Mouse (Mus musculus) kidney, postnatal 0 days (tissue): ENCODE data around the gene Cntnap1. TPM values are rescaled to one million over a fixed set of nuclear protein-coding genes. Genes with fewer than 3 reads are reported as not detected.

Experiments
- ATAC-seq: fragments of 200-750 bp; cut with Nextera tagmentation; replicated peaks from 2 replicates; pipeline ENCODE4 v1.8.0; 2017; ENCODE audit warnings: low read depth, moderate number of reproducible peaks, moderate TSS enrichment, moderate library complexity; ENCODE audit not compliant: low FRiP score
- DNase-seq: peaks from one replicate; pipeline ENCODE4 v3.0.0-alpha.2; 2016; ENCODE audit warnings: low spot score
- H3K27ac ChIP-seq: fragments of 300-500 bp; sonication (generic); 2 replicates; pipeline ENCODE4 v1.5.1; 2014; ENCODE audit warnings: mild to moderate bottlenecking
- H3K27me3 ChIP-seq: fragments of 300-500 bp; sonication (generic); 2 replicates; pipeline ENCODE4 v1.6.1; 2014; ENCODE audit warnings: low read length, mixed read lengths; ENCODE audit not compliant: insufficient read depth
- H3K36me3 ChIP-seq: fragments of 300-500 bp; sonication (generic); 2 replicates; pipeline ENCODE4 v1.6.1; 2014; ENCODE audit warnings: low read length, mixed read lengths; ENCODE audit not compliant: insufficient read depth
- H3K4me1 ChIP-seq: fragments of 300-500 bp; sonication (generic); replicated peaks from 2 replicates; pipeline ENCODE4 v1.6.1; 2014; ENCODE audit warnings: antibody characterized with exemption, low read length, mixed read lengths; ENCODE audit not compliant: insufficient read depth
- H3K4me2 ChIP-seq: fragments of 300-500 bp; sonication (generic); 2 replicates; pipeline ENCODE4 v1.6.1; 2014; ENCODE audit warnings: mild to moderate bottlenecking, low read length, moderate library complexity, mixed read lengths
- H3K4me3 ChIP-seq: fragments of 300-500 bp; sonication (generic); replicated peaks from 2 replicates; pipeline ENCODE4 v1.5.1; 2014; ENCODE audit warnings: low read depth, low read length
- H3K9ac ChIP-seq: fragments of 300-500 bp; sonication (generic); 2 replicates; pipeline ENCODE4 v1.6.1; 2014; ENCODE audit warnings: low read depth, low read length
- H3K9me3 ChIP-seq: fragments of 300-500 bp; sonication (generic); replicated peaks from 2 replicates; pipeline ENCODE4 v1.6.1; 2016; ENCODE audit warnings: low read length, inconsistent platforms, mixed read lengths
- CTCF ChIP-seq: IDR thresholded peaks from 2 replicates; pipeline ENCODE4 v1.5.1; 2016; ENCODE audit warnings: antibody characterized with exemption, low read depth, mild to moderate bottlenecking, moderate library complexity
- WGBS: fragments of 180-500 bp; shearing (Covaris S2); extraction: QIAGEN DNeasy Blood & Tissue Kit; methylation state at CpG from one replicate; pipeline ENCODE4 v1.1.7; 2014; 5-methylcytosine and 5-hydroxymethylcytosine counted together
- polyA plus RNA-seq: library from polyadenylated mRNA; unstranded; fragments of >200 nt; fragmentation: Nextera tagmentation; extraction: Ambion mirVana; gene quantifications from 2 replicates; pipeline ENCODE4 v1.2.1, GENCODE M21; 2015

Gene Cntnap1
- polyA plus RNA-seq, 1 experiment from 2014 or later = 0.78 TPM

GRCm38 (mm10) chr11:101180846-101181740 is 10.8 kb downstream of the Cntnap1 start:
- Histone ChIP-seq H3K9me3 (no peaks in the 10 kb centered on the region), H3K27ac (no peak overlapping the region), H3K27me3 (no peaks in the 10 kb centered on the region), H3K9ac (no peak overlapping the region), H3K4me3 (no peak overlapping the region), H3K4me1 (no peaks in the 10 kb centered on the region), H3K4me2 (no peak overlapping the region), H3K36me3 (no peaks in the 10 kb centered on the region; the same call in 1 of the 2 replicates)
- ATAC-seq (no peak), DNase-seq (peak; percentile 86)
- WGBS = 42% methylated on average over 10 of the region's 10 CpGs
- TF ChIP-seq CTCF = peak; percentile 88

- Histone ChIP-seq H3K9ac (no peak overlapping the region), H3K9me3 (no peaks in the 10 kb centered on the region), H3K4me2 (no peak overlapping the region), H3K27ac (no peak overlapping the region), H3K4me3 (no peak overlapping the region), H3K4me1 (no peaks in the 10 kb centered on the region), H3K36me3 (no peaks in the 10 kb centered on the region; the same call in 1 of the 2 replicates), H3K27me3 (no peaks in the 10 kb centered on the region)
- ATAC-seq (no peak), DNase-seq (no peak)
- TF ChIP-seq CTCF = no peak
- 90% methylated on average over 11 of the region's 11 CpGs for WGBS
These were observed 11.6 kb downstream of the Cntnap1 start for GRCm38 (mm10) chr11:101181961-101182360.

- Histone ChIP-seq H3K9ac (no peak overlapping the region), H3K27ac (no peak overlapping the region), H3K27me3 (no peaks in the 10 kb centered on the region), H3K4me3 (no peak overlapping the region), H3K4me1 (no peaks in the 10 kb centered on the region), H3K4me2 (no peak overlapping the region), H3K9me3 (no peaks in the 10 kb centered on the region), H3K36me3 (no peaks in the 10 kb centered on the region; the same call in 1 of the 2 replicates)
- 72% methylated on average over 14 of the region's 14 CpGs for WGBS
- TF ChIP-seq CTCF = no peak
- ATAC-seq = no peak
- DNase-seq = no peak
These were observed 12.6 kb downstream of the Cntnap1 start for GRCm38 (mm10) chr11:101182771-101183517.

GRCm38 (mm10) chr11:101184984-101185383 is 14.7 kb downstream of the Cntnap1 start:
- H3K4me3 ChIP-seq = no peak overlapping the region
- WGBS = 84% methylated on average over 12 of the region's 12 CpGs
- no peaks in the 10 kb centered on the region for H3K9me3 ChIP-seq
- ATAC-seq (no peak), DNase-seq (no peak)
- H3K27ac ChIP-seq = no peak overlapping the region
- H3K27me3 ChIP-seq = no peaks in the 10 kb centered on the region
- no peak for TF ChIP-seq CTCF
- no peak overlapping the region for H3K9ac ChIP-seq
- H3K4me2 ChIP-seq = no peak overlapping the region
- H3K36me3 ChIP-seq = no peaks in the 10 kb centered on the region; the same call in 1 of the 2 replicates
- 0 out of 2 replicates have a peak, but pooled peaks cover 7% of the 10 kb centered on the region for H3K4me1 ChIP-seq

GRCm38 (mm10) chr11:101185441-101185840 is 15.1 kb downstream of the Cntnap1 start:
- Histone ChIP-seq H3K9me3 (no peaks in the 10 kb centered on the region), H3K4me2 (no peak overlapping the region), H3K9ac (no peak overlapping the region), H3K27me3 (no peaks in the 10 kb centered on the region), H3K27ac (no peak overlapping the region), H3K4me3 (no peak overlapping the region), H3K4me1 (0 out of 2 replicates have a peak, but pooled peaks cover 8% of the 10 kb centered on the region), H3K36me3 (no peaks in the 10 kb centered on the region; the same call in 1 of the 2 replicates)
- ATAC-seq (no peak), DNase-seq (no peak)
- no peak for TF ChIP-seq CTCF
- WGBS = 90% methylated on average over 4 of the region's 4 CpGs

GRCm38 (mm10) chr11:101186526-101187247 is 16.4 kb downstream of the Cntnap1 start:
- ATAC-seq = no peak
- no peak for DNase-seq
- no peak overlapping the region for H3K4me3 ChIP-seq
- no peak overlapping the region for H3K4me2 ChIP-seq
- H3K4me1 ChIP-seq = 0 out of 2 replicates have a peak, but pooled peaks cover 20% of the 10 kb centered on the region
- H3K9me3 ChIP-seq = no peaks in the 10 kb centered on the region
- H3K27ac ChIP-seq = no peak overlapping the region
- no peak overlapping the region for H3K9ac ChIP-seq
- WGBS = 92% methylated on average over 27 of the region's 27 CpGs
- no peak for TF ChIP-seq CTCF
- no peaks in the 10 kb centered on the region for H3K27me3 ChIP-seq
- H3K36me3 ChIP-seq = no peaks in the 10 kb centered on the region; the same call in 1 of the 2 replicates
